Mouse (Mus musculus) gastrocnemius, postnatal 10 days (tissue): ENCODE results near the gene Zfp639. TPM values are rescaled to one million over a fixed set of nuclear protein-coding genes. Genes with fewer than 3 reads are reported as not detected.

Source experiments
- DNase-seq: peaks from one replicate; pipeline ENCODE4 v3.0.0; 2021; ENCODE audit warnings: mixed read lengths
- long read RNA-seq, 2 experiments: library from polyadenylated mRNA; stranded (forward); transcript quantifications; one replicate each; pipeline ENCODE4 v2.0.0; 2021
- total RNA-seq, 2 experiments: library from RNA; stranded (reverse); gene quantifications; 2 replicates each; pipeline ENCODE4 v1.2.3; 2021

Gene Zfp639
- total RNA-seq, result 10 to 100 TPM; 22.8 to 27.1 TPM
- long read RNA-seq, experiment 1, transcript Zfp639-202 (7 exons, 1,988 nt), result major isoform, 19 of 29 reads
- long read RNA-seq, experiment 1, partial matches to known transcripts, result 0 of 29 reads
- long read RNA-seq, experiment 1, other reads (novel, unspliced or antisense), result 8 of 29 reads
- long read RNA-seq, experiment 2, transcript Zfp639-202 (7 exons, 1,988 nt), result major isoform, 18 of 26 reads
- long read RNA-seq, experiment 2, partial matches to known transcripts, result 2 of 26 reads
- long read RNA-seq, experiment 2, other reads (novel, unspliced or antisense), result 5 of 26 reads

GRCm38 (mm10) chr3:32509496-32510374 lies at the start of gene Zfp639:
TSS of gene Zfp639 (plus strand) at chr3:32510259.
- DNase-seq, result no peak

- no peak for DNase-seq
These were observed 42.7 kb upstream of the Zfp639 start for GRCm38 (mm10) chr3:32467321-32467720.

- DNase-seq, result no peak
These were observed 41.6 kb upstream of the Zfp639 start for GRCm38 (mm10) chr3:32468411-32468810.

- no peak for DNase-seq
These were observed 39.6 kb upstream of the Zfp639 start for GRCm38 (mm10) chr3:32470449-32470848.

- peak; percentile 17 for DNase-seq
These were observed 39.0 kb upstream of the Zfp639 start for GRCm38 (mm10) chr3:32471098-32471497.

- no peak for DNase-seq
These were observed 37.7 kb upstream of the Zfp639 start for GRCm38 (mm10) chr3:32472191-32472900.

- no peak for DNase-seq
These were observed 36.9 kb upstream of the Zfp639 start for GRCm38 (mm10) chr3:32473184-32473583.

- no peak for DNase-seq
These were observed 30.1 kb upstream of the Zfp639 start for GRCm38 (mm10) chr3:32479961-32480360.

- no peak for DNase-seq
These were observed 27.0 kb upstream of the Zfp639 start for GRCm38 (mm10) chr3:32483035-32483434.

GRCm38 (mm10) chr3:32486543-32486942 lies 23.5 kb upstream of the Zfp639 start:
- DNase-seq, result no peak

GRCm38 (mm10) chr3:32488172-32488571 lies 21.9 kb upstream of the Zfp639 start:
- DNase-seq, result no peak

- no peak for DNase-seq
These were observed 19.8 kb upstream of the Zfp639 start for GRCm38 (mm10) chr3:32490076-32490927.

GRCm38 (mm10) chr3:32490928-32491315 lies 19.1 kb upstream of the Zfp639 start:
- no peak for DNase-seq

- DNase-seq, result no peak
These were observed 17.7 kb upstream of the Zfp639 start, which contains the start of gene Kcnmb3 for GRCm38 (mm10) chr3:32492097-32493090. TSS of gene Kcnmb3 (minus strand) at chr3:32492231.

GRCm38 (mm10) chr3:32494387-32495087 lies 15.5 kb upstream of the Zfp639 start:
- no peak for DNase-seq

GRCm38 (mm10) chr3:32495088-32495770 lies 14.8 kb upstream of the Zfp639 start:
- no peak for DNase-seq

GRCm38 (mm10) chr3:32495856-32496710 lies 14.0 kb upstream of the Zfp639 start:
- DNase-seq, result no peak

GRCm38 (mm10) chr3:32496711-32497070 lies 13.4 kb upstream of the Zfp639 start:
- DNase-seq, result no peak
